Mouse (Mus musculus): ENCODE measurements around the gene I0C0044D17Rik. TPM values are rescaled to one million over a fixed set of nuclear protein-coding genes. Genes with fewer than 3 reads are reported as not detected.

I0C0044D17Rik gene
- total and polyA plus RNA-seq, 3 experiments, result not detected

DNA sequence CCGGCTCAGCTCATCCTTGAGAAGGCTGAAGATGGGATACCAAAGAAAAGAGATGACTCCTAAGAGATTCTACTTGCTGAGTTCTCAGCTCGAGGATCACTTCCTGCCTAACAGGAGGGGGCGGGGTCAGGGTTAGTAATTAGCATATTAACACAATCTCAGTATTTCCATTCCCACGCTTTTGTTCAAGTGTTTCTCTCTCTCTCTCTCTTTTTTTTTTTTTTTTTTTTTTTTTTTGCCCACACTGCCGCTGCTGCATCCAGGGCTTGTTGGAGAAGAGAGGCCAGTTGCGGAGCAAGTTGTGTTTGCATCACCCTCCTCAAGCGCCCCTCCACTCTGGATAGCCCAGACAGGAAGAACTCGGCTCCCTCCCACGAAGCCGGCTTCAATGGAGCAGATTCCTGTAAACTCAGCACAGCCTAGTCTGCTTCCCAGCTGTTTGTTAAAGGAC lies 33.8 kb downstream of the I0C0044D17Rik start:
- Histone ChIP-seq H3K4me1 (ENCODE audit: insufficient read depth, low read depth, low read length) (no peaks in the 10 kb centered on the region), H3K9me3 (replicated peaks) (peaks cover 77% of the 10 kb centered on the region), H3K4me3 (ENCODE audit: low read depth, low read length) (no peak overlapping the region), H3K36me3 (replicated peaks) (no peaks in the 10 kb centered on the region), H3K27me3 (ENCODE audit: insufficient read depth, low read length) (no peaks in the 10 kb centered on the region)
- ATAC-seq (ENCODE audit: extremely low read depth, insufficient number of reproducible peaks, low FRiP score, poor library complexity, severe bottlenecking) (no peak), DNase-seq (ENCODE audit: low spot score) (no peak)
- TF ChIP-seq GATA1 (IDR thresholded peaks at IDR 0.05; ENCODE audit: borderline replicate concordance, low read length) (no peak), POLR2AphosphoS5 (IDR thresholded peaks at IDR 0.05; ENCODE audit: insufficient replicate concordance, low read depth, low read length) (no peak), GATA2 (IDR thresholded peaks at IDR 0.05; ENCODE audit: borderline replicate concordance, low read depth, low read length) (no peak), TAL1 (conservative IDR thresholded peaks at IDR 0.05; ENCODE audit: low read depth, low read length) (no peak), CTCF (IDR thresholded peaks at IDR 0.05; ENCODE audit: low read depth, low read length) (no peak)

DNA sequence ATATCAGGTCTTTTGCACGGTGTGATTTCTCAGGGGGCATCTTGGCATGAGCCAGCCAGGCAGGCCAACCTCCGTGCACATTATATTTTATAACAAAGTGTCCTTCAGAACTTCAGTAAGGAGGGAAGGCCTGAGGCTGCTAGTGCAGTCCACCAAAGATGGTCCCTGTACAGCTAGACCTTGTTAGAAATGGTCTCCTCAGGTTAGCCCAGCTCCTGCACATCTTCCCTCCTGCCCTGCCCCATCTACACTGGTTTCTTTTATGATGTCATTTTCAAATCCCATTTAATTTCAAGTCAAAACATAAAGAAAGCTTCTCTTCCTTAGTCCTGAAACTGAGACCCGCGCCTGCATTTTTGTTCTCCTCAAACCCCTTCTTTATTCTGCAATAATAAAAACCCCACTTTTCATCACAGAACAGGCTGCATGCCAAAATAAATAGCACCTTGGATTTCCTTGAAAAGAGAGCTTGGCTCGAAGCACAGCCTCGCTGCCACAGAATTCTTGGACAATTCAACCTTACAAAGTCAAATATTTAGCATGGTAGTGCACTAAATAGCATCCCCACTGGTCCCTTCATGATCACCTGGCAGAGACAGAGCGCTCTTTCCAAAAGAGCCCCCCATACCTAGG lies 34.4 kb downstream of the I0C0044D17Rik start:
- Histone ChIP-seq H3K4me3 (ENCODE audit: low read depth, low read length) (no peak overlapping the region), H3K27me3 (ENCODE audit: insufficient read depth, low read length) (no peaks in the 10 kb centered on the region), H3K9me3 (replicated peaks) (peaks cover 77% of the 10 kb centered on the region), H3K4me1 (ENCODE audit: insufficient read depth, low read depth, low read length) (no peaks in the 10 kb centered on the region), H3K36me3 (replicated peaks) (no peaks in the 10 kb centered on the region)
- TF ChIP-seq GATA2 (IDR thresholded peaks at IDR 0.05; ENCODE audit: borderline replicate concordance, low read depth, low read length) (no peak), GATA1 (IDR thresholded peaks at IDR 0.05; ENCODE audit: borderline replicate concordance, low read length) (no peak), TAL1 (conservative IDR thresholded peaks at IDR 0.05; ENCODE audit: low read depth, low read length) (no peak), CTCF (IDR thresholded peaks at IDR 0.05; ENCODE audit: low read depth, low read length) (no peak), POLR2AphosphoS5 (IDR thresholded peaks at IDR 0.05; ENCODE audit: insufficient replicate concordance, low read depth, low read length) (no peak)
- ATAC-seq (ENCODE audit: extremely low read depth, insufficient number of reproducible peaks, low FRiP score, poor library complexity, severe bottlenecking) (no peak), DNase-seq (ENCODE audit: low spot score) (no peak)

DNA sequence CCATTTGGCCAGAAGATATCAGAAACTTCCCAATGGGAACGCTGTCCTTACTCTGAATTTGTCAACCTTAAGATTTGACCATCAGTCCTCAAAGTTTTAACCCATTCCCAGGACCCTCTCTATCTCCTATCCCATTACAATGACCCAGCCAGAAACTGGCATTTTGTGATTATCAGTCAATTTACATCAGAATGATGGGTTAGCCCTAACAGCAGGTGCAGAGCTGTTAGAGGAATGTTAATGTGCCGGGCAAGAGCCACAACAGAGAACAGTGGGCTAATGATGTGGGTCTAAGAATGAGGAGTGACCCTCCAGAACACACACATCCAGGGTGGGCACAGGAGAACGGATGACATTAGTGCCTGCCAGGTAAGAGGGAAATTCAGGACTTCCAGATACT lies 37.4 kb downstream of the I0C0044D17Rik start:
- no peaks in the 10 kb centered on the region for H3K4me1 ChIP-seq (ENCODE audit: insufficient read depth, low read depth, low read length)
- H3K4me3 ChIP-seq (ENCODE audit: low read depth, low read length), result no peak overlapping the region
- no peaks in the 10 kb centered on the region for H3K27me3 ChIP-seq (ENCODE audit: insufficient read depth, low read length)
- DNase-seq (ENCODE audit: low spot score) (no peak), ATAC-seq (ENCODE audit: extremely low read depth, insufficient number of reproducible peaks, low FRiP score, poor library complexity, severe bottlenecking) (no peak)
- H3K9me3 ChIP-seq (replicated peaks), result peaks cover 86% of the 10 kb centered on the region
- TF ChIP-seq TAL1 (conservative IDR thresholded peaks at IDR 0.05; ENCODE audit: low read depth, low read length), result no peak
- TF ChIP-seq GATA1 (IDR thresholded peaks at IDR 0.05; ENCODE audit: borderline replicate concordance, low read length), result no peak
- TF ChIP-seq CTCF (IDR thresholded peaks at IDR 0.05; ENCODE audit: low read depth, low read length), result no peak
- no peak for TF ChIP-seq GATA2 (IDR thresholded peaks at IDR 0.05; ENCODE audit: borderline replicate concordance, low read depth, low read length)
- TF ChIP-seq POLR2AphosphoS5 (IDR thresholded peaks at IDR 0.05; ENCODE audit: insufficient replicate concordance, low read depth, low read length), result no peak
- no peaks in the 10 kb centered on the region for H3K36me3 ChIP-seq (replicated peaks)

DNA sequence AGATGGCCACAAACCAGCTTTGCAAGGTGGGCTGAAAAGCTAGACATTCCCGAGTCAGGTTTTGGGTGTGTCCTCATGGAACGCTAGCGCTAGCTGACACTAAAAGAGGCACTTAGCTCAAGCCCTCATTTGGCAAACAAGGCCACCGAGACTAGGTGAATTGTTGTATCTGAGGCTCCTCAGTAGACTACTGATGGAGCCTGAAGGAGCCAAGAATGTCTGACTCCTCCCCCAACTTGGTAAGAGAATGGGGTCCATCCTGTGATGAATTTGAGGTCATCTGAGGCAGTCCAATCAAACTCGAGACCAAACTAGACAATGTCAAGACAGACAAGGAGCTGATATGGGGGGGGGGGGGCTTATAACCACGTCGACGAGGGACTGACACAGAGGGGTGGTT lies 37.8 kb downstream of the I0C0044D17Rik start:
- peaks cover 84% of the 10 kb centered on the region for H3K9me3 ChIP-seq (replicated peaks)
- no peaks in the 10 kb centered on the region for H3K36me3 ChIP-seq (replicated peaks)
- H3K4me3 ChIP-seq (ENCODE audit: low read depth, low read length), result no peak overlapping the region
- DNase-seq (ENCODE audit: low spot score), result no peak
- TF ChIP-seq CTCF (IDR thresholded peaks at IDR 0.05; ENCODE audit: low read depth, low read length), result no peak
- TF ChIP-seq TAL1 (conservative IDR thresholded peaks at IDR 0.05; ENCODE audit: low read depth, low read length), result no peak
- no peak for TF ChIP-seq GATA1 (IDR thresholded peaks at IDR 0.05; ENCODE audit: borderline replicate concordance, low read length)
- TF ChIP-seq GATA2 (IDR thresholded peaks at IDR 0.05; ENCODE audit: borderline replicate concordance, low read depth, low read length), result no peak
- TF ChIP-seq POLR2AphosphoS5 (IDR thresholded peaks at IDR 0.05; ENCODE audit: insufficient replicate concordance, low read depth, low read length), result no peak
- no peaks in the 10 kb centered on the region for H3K4me1 ChIP-seq (ENCODE audit: insufficient read depth, low read depth, low read length)
- no peak for ATAC-seq (ENCODE audit: extremely low read depth, insufficient number of reproducible peaks, low FRiP score, poor library complexity, severe bottlenecking)
- no peaks in the 10 kb centered on the region for H3K27me3 ChIP-seq (ENCODE audit: insufficient read depth, low read length)

DNA sequence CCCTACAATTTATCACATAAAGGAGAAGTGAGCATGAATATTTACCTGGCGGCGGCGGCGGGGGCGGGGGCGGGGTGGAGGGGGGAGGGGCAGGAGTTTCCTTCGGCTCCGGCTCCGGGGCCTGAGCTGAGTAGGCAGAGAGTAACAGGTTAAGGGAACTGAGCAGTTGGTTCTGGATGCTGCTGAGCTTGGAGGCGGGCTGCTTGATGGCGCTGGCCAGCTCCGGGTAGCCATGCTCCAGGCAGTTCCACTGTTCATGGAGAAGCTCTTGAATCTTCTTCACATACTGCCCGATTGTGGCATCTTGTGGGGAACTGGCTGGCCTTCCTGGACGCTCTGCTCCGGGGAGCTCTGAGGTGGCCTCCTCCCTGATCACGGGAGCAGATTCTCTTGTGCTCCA lies 45.4 kb downstream of the I0C0044D17Rik start:
- peaks cover 88% of the 10 kb centered on the region for H3K9me3 ChIP-seq (replicated peaks)
- no peak for DNase-seq (ENCODE audit: low spot score)
- no peaks in the 10 kb centered on the region for H3K27me3 ChIP-seq (ENCODE audit: insufficient read depth, low read length)
- no peaks in the 10 kb centered on the region for H3K4me1 ChIP-seq (ENCODE audit: insufficient read depth, low read depth, low read length)
- no peak overlapping the region for H3K4me3 ChIP-seq (ENCODE audit: low read depth, low read length)
- TF ChIP-seq GATA1 (IDR thresholded peaks at IDR 0.05; ENCODE audit: borderline replicate concordance, low read length) (no peak), CTCF (IDR thresholded peaks at IDR 0.05; ENCODE audit: low read depth, low read length) (no peak)
- ATAC-seq (ENCODE audit: extremely low read depth, insufficient number of reproducible peaks, low FRiP score, poor library complexity, severe bottlenecking), result no peak
- no peaks in the 10 kb centered on the region for H3K36me3 ChIP-seq (replicated peaks)

DNA sequence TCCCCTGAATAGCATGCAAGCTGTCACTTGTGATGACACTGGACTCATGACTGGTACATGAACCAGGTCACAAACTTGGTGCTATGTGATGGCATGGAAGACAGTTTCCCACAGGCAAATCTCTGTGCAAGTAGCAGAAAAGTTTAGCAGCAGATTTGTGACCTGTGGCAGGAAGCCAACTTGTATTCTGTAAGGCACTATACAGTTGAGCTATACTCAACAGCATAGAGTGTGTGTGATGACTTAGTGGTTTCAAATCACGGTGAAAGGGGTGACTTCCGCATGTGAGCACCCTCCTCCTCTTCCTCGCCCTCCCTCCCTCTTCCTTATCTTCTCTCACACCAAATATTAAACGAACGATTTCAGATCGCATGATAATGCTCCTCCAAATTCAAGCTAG lies 46.2 kb downstream of the I0C0044D17Rik start:
- no peak overlapping the region for H3K4me3 ChIP-seq (ENCODE audit: low read depth, low read length)
- peaks cover 87% of the 10 kb centered on the region for H3K9me3 ChIP-seq (replicated peaks)
- no peaks in the 10 kb centered on the region for H3K36me3 ChIP-seq (replicated peaks)
- ATAC-seq (ENCODE audit: extremely low read depth, insufficient number of reproducible peaks, low FRiP score, poor library complexity, severe bottlenecking) (no peak), DNase-seq (ENCODE audit: low spot score) (no peak)
- no peak for TF ChIP-seq POLR2AphosphoS5 (IDR thresholded peaks at IDR 0.05; ENCODE audit: insufficient replicate concordance, low read depth, low read length)
- no peak for TF ChIP-seq GATA1 (IDR thresholded peaks at IDR 0.05; ENCODE audit: borderline replicate concordance, low read length)
- no peak for TF ChIP-seq CTCF (IDR thresholded peaks at IDR 0.05; ENCODE audit: low read depth, low read length)
- TF ChIP-seq GATA2 (IDR thresholded peaks at IDR 0.05; ENCODE audit: borderline replicate concordance, low read depth, low read length), result no peak
- no peaks in the 10 kb centered on the region for H3K4me1 ChIP-seq (ENCODE audit: insufficient read depth, low read depth, low read length)
- no peaks in the 10 kb centered on the region for H3K27me3 ChIP-seq (ENCODE audit: insufficient read depth, low read length)
